Mouse (Mus musculus) urinary bladder, adult 18-20 months (tissue): ENCODE results near the gene Tead2.
"Not testable (repeated sequence)": the region's sequence is repeated elsewhere in the genome, so short reads cannot be mapped to it uniquely, and the experiment has no call there.

Source experiments
- DNase-seq, 2 experiments: peaks; one replicate each; pipeline ENCODE4 v3.0.0; 2022; ENCODE audit warnings: low spot score in 2 of 2, mixed read lengths in 2 of 2

The Tead2 gene

DNA sequence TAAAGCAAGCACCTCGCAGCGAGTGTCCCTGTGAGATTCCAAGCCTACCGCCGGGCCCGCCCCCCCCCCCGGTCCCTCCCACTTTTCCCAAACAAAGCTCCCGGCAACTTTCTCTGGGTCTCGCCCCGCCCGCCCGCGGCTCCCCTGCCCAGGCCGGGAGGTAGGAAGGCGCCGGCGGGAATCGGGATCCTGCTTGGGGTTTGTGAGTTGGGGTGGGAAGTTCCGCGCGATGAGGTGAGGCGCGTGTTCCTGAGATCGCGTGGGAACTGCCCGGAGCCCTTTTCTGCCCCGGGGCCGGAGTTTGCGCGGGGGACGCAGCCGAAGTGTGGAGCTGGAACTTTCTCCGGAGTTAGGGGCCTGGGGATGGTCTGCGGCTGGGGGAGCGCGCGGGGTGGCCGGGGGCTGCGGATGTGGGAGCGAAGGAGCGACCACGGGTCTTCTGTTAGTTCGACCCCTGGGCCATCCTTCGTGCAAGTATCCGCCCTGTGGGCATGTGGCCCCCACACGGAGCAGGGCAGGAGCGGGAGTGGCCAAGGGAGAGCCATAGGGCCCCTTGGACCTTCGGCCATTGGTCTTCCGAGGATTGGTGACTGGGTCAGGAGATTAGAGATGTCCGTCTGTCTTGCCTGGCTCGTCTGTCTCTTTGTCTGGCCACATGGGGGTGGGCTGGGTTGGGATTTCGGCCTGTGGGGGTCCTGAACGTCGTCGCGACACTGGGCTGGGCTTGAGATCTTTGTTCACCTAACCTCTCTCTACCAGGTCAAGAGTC, at the start of gene Tead2:
TSS of gene Tead2 (plus strand) at position 81 of the 769 bp plus-strand sequence.
- DNase-seq, result no peak

DNA sequence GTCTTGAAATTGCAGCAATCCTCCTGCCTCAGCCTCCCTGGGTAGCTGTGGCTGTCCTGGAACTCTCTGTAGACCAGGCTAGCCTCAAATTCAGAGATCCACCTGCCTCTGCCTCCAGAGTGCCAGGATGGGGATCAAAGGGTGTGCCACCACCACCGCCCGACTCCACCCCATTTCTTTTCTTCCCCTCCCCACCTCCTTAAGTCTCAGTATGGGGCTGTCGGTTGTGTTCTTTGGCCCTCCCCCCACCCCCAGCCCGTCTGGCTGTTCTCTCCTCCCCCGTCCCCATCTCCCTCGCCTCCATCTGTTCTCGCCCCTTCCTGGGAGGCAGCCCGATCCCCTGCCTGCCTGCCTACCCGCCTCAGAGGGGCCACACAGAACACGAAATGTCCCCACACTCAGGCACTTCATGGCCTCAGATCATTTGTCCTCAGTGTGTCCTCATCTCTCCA, 48.6 kb upstream of the Tead2 start:
- DNase-seq, result no peak

DNA sequence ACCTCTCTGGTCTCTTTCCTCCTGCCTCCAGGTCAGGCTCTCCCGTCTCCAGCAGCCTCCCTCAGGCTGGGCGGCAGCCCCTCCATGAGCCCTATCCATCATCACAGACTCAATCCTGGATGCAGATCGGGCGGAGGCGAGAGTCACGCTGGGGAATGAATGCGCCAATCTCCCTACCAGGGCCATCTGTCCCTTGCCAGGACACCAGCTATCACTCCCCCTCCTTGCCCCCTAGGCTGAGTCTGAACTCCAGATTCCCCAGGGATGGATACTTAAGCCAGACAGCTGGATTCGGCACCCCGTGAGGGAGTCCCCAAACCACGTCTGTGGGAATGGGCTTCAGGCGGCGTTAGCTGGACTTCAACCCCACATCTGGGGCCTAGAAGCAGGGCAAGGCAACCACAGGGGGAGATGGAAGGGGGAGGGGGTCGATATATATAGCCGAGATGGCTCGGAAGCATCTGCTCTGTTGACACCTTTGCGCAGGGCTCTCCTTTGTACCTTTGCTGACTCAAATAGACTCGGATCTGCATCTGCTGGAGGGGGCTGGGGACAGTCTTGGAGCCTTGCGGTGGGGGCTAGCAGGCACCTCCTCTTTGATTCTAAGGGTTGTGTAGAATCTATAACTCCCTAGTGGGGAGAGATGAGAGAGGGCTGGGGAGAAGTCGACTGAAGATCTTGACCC, 47.6 kb upstream of the Tead2 start:
- no peak for DNase-seq

DNA sequence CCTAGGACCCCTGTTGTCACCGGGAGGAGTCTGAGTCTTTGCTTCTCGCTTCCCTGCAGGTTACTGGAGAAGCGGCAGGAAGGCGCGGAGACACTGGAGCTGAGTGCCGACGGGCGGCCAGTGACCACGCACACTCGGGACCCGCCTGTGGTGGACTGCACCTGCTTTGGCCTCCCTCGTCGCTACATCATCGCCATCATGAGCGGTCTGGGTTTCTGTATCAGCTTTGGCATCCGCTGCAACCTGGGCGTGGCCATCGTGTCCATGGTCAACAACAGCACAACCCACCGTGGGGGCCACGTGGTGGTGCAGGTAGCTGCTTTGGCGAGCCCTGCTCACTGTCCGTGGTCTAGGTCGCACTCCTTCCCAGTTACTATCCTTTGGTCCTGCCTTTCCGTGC, 46.9 kb upstream of the Tead2 start:
- DNase-seq, result no peak

DNA sequence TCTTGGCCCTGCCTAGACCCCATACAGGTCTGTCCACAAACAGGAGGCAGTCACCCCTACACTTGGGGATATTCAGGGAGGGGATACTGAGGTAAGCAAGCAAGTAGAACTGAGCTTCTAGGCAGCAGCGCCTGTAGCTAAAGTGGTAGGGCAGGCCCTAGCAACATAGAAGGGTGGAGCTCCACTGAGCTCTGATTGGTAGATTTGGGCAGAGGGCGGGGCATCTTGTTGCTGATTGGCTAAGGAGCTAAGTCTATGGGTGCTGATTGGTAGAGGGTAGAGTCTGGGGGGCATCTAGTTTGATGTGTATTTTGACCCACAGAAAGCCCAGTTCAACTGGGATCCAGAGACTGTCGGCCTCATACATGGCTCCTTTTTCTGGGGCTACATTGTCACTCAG, 46.1 kb upstream of the Tead2 start:
- no peak for DNase-seq

DNA sequence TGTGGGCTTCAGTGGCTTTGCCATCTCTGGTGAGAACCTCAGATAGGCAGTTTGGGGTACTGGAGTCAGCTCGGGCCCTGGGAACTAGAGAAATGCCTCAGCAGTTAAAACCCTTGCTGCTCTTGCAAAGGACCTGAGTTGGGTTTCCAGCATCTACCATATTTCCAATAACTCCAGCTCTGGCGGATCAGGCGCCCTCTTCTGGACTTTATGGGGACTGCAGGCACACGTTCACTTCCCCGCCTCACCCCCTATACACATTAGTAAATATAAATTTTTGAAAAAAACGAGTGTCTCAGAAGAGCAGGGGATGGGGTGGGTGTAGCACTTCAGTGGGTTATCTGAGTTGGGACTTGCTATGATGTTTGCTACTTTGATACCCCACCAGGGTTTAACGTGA, 42.6 kb upstream of the Tead2 start:
- DNase-seq, result no peak

DNA sequence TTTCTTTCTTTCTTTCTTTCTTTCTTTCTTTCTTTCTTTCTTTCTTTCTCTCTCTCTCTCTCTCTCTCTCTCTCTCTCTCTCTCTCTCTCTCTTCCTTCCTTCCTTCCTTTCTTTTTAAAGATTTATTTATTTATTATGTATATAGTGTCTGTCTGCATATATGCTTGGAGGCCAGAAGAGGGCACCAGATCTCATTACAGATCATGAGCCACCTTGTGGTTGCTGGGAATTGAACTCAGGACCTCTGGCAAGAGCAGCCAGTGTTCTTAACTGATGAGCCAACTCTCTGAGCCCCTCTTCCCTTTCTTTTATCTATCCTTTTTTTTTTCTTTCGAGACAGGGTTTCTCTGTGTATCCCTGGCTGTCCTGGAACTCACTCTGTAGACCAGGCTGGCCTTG, 41.8 kb upstream of the Tead2 start:
- not testable (repeated sequence) for DNase-seq

DNA sequence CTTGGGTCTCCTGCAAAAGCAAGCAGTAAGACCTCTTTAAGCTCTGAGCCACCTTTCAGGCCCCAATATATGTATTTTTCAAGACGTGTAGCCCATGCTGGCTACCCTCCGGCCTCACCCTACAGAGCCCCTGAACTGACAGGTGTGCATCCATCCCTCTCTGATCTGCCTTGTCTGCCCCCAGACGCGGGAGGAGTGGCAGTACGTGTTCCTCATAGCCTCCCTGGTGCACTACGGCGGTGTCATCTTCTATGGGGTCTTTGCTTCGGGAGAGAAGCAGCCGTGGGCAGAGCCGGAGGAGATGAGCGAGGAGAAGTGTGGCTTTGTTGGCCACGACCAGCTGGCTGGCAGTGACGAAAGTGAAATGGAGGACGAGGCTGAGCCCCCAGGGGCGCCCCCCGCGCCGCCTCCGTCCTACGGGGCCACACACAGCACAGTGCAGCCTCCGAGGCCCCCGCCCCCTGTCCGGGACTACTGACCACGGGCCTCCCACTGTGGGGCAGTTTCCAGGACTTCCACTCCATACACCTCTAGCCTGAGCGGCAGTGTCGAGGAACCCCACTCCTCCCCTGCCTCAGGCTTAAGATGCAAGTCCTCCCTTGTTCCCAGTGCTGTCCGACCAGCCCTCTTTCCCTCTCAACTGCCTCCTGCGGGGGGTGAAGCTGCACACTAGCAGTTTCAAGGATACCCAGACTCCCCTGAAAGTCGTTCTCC, 40.8 kb upstream of the Tead2 start:
- DNase-seq, result no peak

DNA sequence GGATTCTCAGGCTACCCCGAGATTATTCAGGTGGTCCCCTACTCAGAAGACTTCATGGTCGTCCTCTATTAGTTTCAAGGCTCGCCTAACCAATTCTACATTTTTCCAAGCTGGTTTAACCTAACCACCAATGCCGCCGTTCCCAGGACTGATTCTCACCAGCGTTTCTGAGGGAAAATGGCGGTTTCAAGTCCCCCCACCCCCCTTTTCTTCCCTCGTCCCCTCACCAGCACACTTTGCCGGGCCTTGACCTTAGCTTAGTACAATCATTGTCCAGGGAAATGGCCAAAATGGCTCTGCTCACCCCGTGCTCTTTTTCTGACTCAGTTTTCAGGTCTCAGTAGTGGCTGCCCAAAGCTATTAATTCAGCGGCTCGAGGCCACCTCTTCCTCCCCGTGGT, 40.2 kb upstream of the Tead2 start:
- no peak for DNase-seq

DNA sequence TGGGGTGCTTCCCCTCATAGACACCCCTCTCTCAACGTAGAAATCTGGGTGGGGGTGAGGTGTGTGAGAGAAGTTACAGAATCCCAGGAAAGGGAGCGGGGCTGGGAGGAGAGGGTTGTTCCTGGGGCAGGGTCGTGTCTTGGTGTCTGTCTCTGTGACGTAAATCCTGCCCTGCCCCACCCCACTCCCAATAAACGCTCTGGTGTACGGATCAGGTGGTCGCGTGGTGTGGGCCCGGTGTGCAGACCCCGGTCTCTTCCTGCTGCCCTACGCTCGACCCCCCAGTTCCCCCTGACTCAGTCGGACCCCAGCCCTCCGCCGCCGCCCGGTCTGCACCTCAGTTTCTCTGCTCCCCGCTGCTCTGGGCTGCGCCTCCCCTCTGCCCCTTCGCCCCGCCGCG, 39.6 kb upstream of the Tead2 start:
- DNase-seq, result no peak

DNA sequence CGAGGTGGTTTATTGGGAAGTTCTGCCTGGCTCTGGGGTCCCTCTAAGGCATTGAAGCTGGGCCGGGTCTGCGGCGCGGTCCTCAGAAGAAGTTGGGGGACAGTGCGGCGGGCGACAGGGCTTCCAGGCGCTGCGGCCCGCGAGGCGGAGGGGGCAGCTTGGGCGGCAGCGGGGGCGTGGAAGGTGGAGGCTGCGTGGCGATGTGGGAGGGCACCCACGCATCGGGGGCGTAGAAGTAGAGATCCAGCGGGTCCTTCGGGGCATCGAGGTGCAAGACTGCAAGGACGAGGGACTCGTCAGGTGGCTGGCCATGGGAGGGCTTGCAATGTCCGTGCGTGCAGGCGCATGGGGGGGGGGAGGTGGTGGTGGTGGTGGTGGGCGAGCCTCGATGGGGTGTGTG, 39.2 kb upstream of the Tead2 start:
- no peak for DNase-seq

DNA sequence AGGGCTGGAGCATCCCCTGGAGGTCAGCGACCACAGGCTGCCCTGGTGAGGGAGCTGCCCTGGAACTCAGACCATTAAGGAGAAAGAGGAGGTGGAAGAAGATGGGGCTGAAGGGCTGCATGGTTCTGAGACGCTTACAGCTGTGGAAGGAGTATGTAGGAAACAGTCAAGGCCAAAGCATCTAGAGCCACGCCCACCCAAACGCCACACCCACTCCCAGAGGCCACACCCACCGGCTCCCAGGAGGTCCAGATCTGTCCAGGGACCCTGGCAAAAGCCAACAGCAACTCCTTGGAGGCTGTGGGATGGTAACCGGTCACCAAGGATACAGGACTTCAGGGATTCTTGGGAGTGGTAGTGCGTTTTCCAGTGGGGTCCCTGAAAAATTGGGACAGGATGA, 37.0 kb upstream of the Tead2 start:
- no peak for DNase-seq

DNA sequence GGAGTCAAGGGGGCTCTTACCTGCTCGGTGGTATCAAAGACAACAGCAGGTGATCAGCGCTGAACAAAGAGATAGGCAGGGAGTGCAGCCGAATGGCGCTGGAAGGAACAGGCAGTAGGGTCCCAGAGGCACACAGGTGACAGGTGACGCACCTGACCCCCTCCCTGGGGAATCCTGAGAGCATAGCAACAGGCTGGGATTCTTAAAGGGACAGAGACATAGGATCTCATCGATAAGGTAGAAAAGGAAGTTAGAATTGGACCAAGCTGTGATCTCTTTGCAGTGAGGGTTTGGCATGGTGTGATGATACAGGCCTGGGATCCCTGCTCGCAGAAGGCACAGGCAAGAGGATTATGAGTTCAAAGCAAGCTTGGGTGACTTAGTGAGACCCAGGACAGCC, 36.1 kb upstream of the Tead2 start, which contains the start of gene Gfy:
TSS of gene Gfy (minus strand) at position 101 of the 400 bp plus-strand sequence.
- DNase-seq, result no peak

DNA sequence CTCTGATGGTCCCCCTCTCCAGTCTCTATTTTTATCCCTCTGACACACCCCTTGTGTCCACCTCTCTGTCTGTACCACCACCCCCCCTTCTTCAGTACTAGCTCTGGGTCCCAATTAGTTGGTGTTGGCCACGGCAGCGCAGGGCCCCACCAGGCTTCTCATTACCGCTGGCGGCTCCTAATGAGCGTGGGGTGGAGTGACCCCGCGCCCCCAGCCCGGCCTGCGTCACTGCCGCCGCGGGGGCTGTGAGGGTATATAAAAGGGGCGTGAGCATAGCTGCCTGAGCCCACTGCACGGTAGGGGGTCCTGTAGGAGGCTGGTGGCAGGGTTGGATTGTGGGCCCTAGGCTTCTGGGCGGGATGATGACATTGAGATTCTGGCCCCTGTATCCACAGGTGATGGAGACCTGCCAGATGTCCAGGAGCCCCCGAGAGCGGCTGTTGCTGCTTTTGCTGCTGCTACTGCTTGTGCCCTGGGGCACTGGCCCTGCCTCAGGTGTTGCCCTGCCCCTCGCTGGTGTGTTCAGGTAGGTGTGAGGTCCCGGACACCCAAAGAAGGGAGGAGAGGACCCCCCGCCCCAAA, 34.6 kb upstream of the Tead2 start, which contains the start of gene Pth2:
TSS of gene Pth2 (plus strand) at position 100 of the 582 bp plus-strand sequence.
- DNase-seq, result no peak

DNA sequence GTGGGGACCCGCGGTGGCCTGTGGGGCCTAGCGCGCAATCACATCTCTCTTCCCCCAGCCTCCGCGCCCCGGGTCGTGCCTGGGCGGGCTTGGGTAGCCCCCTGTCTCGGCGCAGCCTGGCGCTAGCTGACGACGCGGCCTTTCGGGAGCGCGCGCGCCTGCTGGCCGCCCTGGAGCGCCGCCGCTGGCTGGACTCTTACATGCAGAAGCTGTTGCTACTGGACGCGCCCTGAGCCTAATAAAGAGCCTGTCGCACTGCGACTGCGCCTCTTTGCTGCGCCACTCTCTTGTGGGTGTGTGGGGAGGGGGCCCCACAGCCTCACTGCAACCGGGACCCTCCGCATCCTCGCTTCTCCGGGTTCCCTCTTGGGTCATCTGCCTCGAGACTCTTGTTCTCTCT, 34.0 kb upstream of the Tead2 start:
- DNase-seq, result no peak

DNA sequence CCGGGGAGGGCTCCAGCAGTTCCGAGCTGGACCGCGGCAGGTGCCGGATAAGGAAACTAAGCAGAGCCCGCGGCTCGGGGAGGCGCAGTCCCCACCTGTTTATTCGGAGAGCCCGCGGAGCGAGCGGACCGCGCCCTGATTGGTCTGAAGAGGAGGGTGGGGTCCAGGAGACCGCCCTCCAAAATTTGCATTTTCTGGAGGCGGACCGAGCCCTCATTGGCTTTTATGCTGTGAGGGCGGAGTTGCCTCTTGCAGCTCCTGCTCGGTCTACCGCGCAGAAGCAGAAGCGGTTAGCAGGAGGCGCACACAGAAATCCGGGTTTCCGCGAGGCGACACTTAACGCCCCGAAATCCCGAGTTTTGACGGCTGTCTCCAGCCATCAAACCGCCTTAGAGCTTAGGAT, 33.4 kb upstream of the Tead2 start:
- peak; percentile 76 to 88 for DNase-seq

DNA sequence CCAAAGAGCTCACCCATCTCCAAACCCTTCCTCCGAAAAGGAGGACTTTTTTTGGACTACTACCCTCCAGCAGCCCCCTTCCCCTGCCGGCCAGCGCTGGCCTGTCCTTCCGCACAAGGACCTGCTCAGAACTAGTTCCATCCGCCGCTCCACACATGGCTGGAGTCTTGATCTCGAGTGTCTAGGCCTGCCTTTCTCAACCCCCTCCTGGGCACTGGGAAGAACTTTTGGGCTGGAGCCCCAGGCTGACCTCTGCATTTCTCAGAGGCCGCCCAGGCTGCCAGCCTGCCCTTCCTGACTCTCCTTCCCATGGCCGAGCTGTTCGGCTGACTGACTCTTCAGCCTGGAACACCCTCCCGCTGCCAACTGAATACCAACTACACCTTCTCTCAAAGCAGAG, 32.9 kb upstream of the Tead2 start:
- DNase-seq, result no peak

DNA sequence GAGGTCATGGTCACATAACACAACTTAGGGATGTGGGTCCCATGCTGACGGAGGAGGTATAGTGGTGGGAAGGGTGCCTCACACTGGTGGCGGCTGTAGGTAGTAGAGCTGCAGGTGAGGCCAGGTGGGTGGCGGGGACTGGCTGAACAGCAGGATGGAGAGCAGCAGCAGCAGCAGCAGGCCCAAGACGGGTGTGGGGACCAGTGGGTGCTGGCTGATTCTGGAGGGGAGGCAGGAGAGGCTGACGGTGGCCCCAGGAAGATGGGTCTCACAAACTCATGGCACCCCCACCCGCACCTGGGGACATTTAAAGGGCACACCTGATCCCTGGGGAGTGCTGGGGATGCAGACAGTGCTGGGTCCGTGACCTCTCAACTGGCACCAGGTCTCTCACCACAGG, 31.9 kb upstream of the Tead2 start:
- no peak for DNase-seq

DNA sequence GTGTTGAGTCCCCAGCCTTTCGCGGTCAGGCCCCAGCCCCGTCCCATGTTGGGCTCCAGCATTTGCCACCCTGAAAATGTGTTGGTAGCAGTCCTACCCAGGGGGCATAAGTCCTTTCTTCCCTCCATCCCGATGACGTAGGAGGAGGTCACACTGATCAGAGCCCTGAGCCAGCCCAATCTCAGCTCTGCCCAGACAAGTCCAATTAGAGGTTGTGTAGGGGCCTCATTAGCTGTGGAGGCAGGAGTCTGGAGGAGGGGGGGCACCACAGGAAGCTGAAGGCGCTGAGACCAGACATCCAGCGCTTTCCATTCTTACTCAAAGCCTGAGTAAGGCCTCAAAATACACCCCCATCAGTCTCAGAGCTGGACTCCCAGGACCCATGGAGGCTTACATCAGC, 29.6 kb upstream of the Tead2 start:
- no peak for DNase-seq

DNA sequence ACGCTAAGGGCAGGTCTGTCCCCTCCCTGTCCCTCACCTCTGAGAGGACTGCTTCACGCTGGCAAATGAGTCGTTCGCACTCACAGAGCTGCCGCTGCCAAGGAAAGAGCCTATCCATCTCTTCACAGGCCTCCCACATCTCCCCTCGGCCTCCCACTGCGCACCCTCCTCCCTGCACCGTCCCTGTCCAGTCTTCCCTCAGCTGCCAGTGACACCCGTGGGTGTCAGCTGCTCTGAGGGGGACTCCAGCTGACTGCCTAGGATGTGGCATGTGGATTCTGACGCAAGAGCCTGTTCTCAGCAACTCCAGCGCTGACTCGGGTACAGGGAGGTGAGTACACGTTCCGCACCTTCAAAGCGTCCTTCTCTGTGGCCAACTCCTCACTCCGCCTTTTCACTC, 26.0 kb upstream of the Tead2 start:
- no peak for DNase-seq

DNA sequence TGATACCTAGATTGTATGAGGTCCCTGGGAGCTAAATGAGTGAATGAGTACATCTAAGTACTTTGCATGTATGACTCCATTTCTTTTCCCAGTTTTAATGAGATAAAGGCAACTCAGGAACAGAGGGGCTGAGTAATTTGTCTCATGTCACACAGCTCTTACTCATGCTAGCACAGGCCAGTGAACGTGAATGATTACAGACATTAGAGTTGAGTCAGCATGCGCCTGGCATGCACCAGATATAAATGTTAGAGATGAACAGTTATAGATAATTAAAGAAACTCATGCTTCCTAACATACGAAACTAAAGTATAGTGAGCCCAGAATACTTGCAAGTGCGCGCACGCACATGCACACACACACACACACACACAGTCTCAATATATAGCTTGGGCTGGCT, 25.4 kb upstream of the Tead2 start:
- DNase-seq, result no peak

DNA sequence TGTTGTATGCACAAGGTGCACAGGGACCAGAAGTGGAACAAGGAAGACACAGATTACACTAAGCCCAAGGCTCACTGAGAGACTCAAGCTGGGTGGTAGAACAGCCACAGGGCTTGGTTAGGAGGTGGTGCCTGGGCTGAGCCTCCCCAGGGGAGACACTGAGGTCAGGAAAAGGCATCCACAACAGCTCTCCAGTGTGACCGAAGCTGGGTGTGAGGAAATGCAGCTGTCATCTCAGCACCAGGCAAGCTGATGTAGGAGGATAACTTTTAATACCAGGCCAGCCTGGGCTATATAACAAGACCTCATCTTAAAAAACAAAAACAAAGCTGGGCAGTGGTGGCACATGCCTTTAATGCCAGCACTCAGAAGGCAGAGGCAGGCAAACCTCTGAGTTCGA, 24.4 kb upstream of the Tead2 start:
- no peak for DNase-seq
